Mouse (Mus musculus) intestine, embryonic 14.5 days (tissue): ENCODE measurements around the gene Itgb2. TPM values are rescaled to one million over a fixed set of nuclear protein-coding genes. Genes with fewer than 3 reads are reported as not detected.

ENCODE experiments used
- ATAC-seq: fragments of 200-750 bp; cut with Nextera tagmentation; replicated peaks from 2 replicates; pipeline ENCODE4 v1.8.0; 2017; ENCODE audit warnings: low read depth, moderate number of reproducible peaks, moderate TSS enrichment, moderate library complexity; ENCODE audit not compliant: low FRiP score, low TSS enrichment
- DNase-seq: peaks from one replicate; pipeline ENCODE4 v3.0.0-alpha.2; 2018; ENCODE audit warnings: low spot score
- H3K27ac ChIP-seq: fragments of 300-500 bp; sonication (generic); 2 replicates; pipeline ENCODE4 v1.5.1; 2014; ENCODE audit warnings: low read depth, mild to moderate bottlenecking, control low read depth
- H3K27me3 ChIP-seq: fragments of 300-500 bp; sonication (generic); replicated peaks from 2 replicates; pipeline ENCODE4 v1.6.1; 2014; ENCODE audit warnings: low read length, control low read depth; ENCODE audit not compliant: control insufficient read depth, insufficient read depth
- H3K36me3 ChIP-seq: fragments of 300-500 bp; sonication (generic); 2 replicates; pipeline ENCODE4 v1.6.1; 2014; ENCODE audit warnings: low read length, control low read depth; ENCODE audit not compliant: control insufficient read depth, insufficient read depth
- H3K4me1 ChIP-seq: fragments of 300-500 bp; sonication (generic); replicated peaks from 2 replicates; pipeline ENCODE4 v1.6.1; 2014; ENCODE audit warnings: low read length, control low read depth, mixed read lengths; ENCODE audit not compliant: control insufficient read depth, insufficient read depth
- H3K4me2 ChIP-seq: fragments of 300-500 bp; sonication (generic); 2 replicates; pipeline ENCODE4 v1.6.1; 2014; ENCODE audit warnings: low read length
- H3K4me3 ChIP-seq: fragments of 300-500 bp; sonication (generic); 2 replicates; pipeline ENCODE4 v1.5.1; 2014; ENCODE audit warnings: low read depth, low read length, control low read depth, mixed read lengths
- H3K9ac ChIP-seq: fragments of 300-500 bp; sonication (generic); 2 replicates; pipeline ENCODE4 v1.6.1; 2014; ENCODE audit warnings: mild to moderate bottlenecking, low read length
- H3K9me3 ChIP-seq: fragments of 300-500 bp; sonication (generic); 2 replicates; pipeline ENCODE4 v1.6.1; 2016; ENCODE audit warnings: low read length, control low read depth; ENCODE audit not compliant: control insufficient read depth
- WGBS: fragments of 180-500 bp; shearing (Covaris S2); extraction: QIAGEN DNeasy Blood & Tissue Kit; methylation state at CpG from one replicate; pipeline ENCODE4 v1.1.7; 2014; 5-methylcytosine and 5-hydroxymethylcytosine counted together
- polyA plus RNA-seq: library from polyadenylated mRNA; unstranded; fragments of >200 nt; fragmentation: Nextera tagmentation; extraction: Ambion mirVana; gene quantifications from 2 replicates; pipeline ENCODE4 v1.2.1, GENCODE M21; 2014

The Itgb2 gene
- 1.9 and 3.1 TPM in 2 replicates for polyA plus RNA-seq

- Histone ChIP-seq H3K4me1 (no peaks in the 10 kb centered on the region), H3K9ac (no peak within 1 kb of the TSS), H3K4me3 (no peak within 1 kb of the TSS), H3K36me3 (no peaks in the 10 kb centered on the region), H3K4me2 (no peak within 1 kb of the TSS), H3K27ac (no peak within 1 kb of the TSS), H3K27me3 (no peaks in the 10 kb centered on the region), H3K9me3 (no peaks in the 10 kb centered on the region)
- ATAC-seq (no peak), DNase-seq (no peak)
- 67% methylated on average over 9 of the region's 9 CpGs for WGBS
Observed at GRCm38 (mm10) chr10:77530140-77530539, at the start of gene Itgb2. TSS of gene Itgb2 (plus strand) at chr10:77530252.

GRCm38 (mm10) chr10:77481814-77482213 lies 48.2 kb upstream of the Itgb2 start:
- Histone ChIP-seq H3K4me2 (no peak overlapping the region), H3K9me3 (no peaks in the 10 kb centered on the region), H3K9ac (no peak overlapping the region), H3K4me1 (peaks cover 17% of the 10 kb centered on the region), H3K27me3 (no peaks in the 10 kb centered on the region), H3K4me3 (no peak overlapping the region), H3K36me3 (peaks cover 7% of the 10 kb centered on the region; the same call in 1 of the 2 replicates), H3K27ac (no peak overlapping the region)
- DNase-seq: no peak
- ATAC-seq: no peak

- Histone ChIP-seq H3K4me3 (no peak overlapping the region), H3K4me1 (peaks cover 17% of the 10 kb centered on the region), H3K27me3 (no peaks in the 10 kb centered on the region), H3K27ac (no peak overlapping the region), H3K4me2 (no peak overlapping the region), H3K36me3 (peaks cover 33% of the 10 kb centered on the region), H3K9me3 (no peaks in the 10 kb centered on the region), H3K9ac (no peak overlapping the region)
- peak; percentile 56 for DNase-seq
- WGBS: 19% methylated on average over 18 of the region's 18 CpGs
- ATAC-seq: peak; percentile 41; the same call in 1 of the 2 replicates
Observed at GRCm38 (mm10) chr10:77484205-77484935, 45.7 kb upstream of the Itgb2 start.

- WGBS: 67% methylated on average over 3 of the region's 3 CpGs
Observed at GRCm38 (mm10) chr10:77485786-77486185, 44.3 kb upstream of the Itgb2 start.

GRCm38 (mm10) chr10:77488168-77488567 lies 41.9 kb upstream of the Itgb2 start:
- H3K36me3 ChIP-seq: peaks cover 60% of the 10 kb centered on the region
- no peaks in the 10 kb centered on the region for H3K27me3 ChIP-seq
- no peak overlapping the region for H3K4me2 ChIP-seq
- 95% methylated on average over 7 of the region's 7 CpGs for WGBS
- ATAC-seq (no peak), DNase-seq (no peak)
- peaks cover 17% of the 10 kb centered on the region for H3K4me1 ChIP-seq
- no peak overlapping the region for H3K27ac ChIP-seq
- H3K9ac ChIP-seq: no peak overlapping the region
- H3K4me3 ChIP-seq: no peak overlapping the region
- H3K9me3 ChIP-seq: peaks cover 3% of the 10 kb centered on the region; the same call in 1 of the 2 replicates

More at GRCm38 (mm10) chr10:77485786-77486185, 44.3 kb upstream of the Itgb2 start:
- Histone ChIP-seq H3K36me3 (peaks cover 45% of the 10 kb centered on the region), H3K4me3 (no peak overlapping the region), H3K4me2 (no peak overlapping the region), H3K27me3 (no peaks in the 10 kb centered on the region), H3K9ac (no peak overlapping the region), H3K4me1 (peaks cover 17% of the 10 kb centered on the region), H3K9me3 (no peaks in the 10 kb centered on the region), H3K27ac (no peak overlapping the region)
- DNase-seq (no peak), ATAC-seq (no peak)

GRCm38 (mm10) chr10:77491585-77491984 lies 38.5 kb upstream of the Itgb2 start:
- no peak for DNase-seq
- Histone ChIP-seq H3K9ac (no peak overlapping the region), H3K36me3 (peaks cover 76% of the 10 kb centered on the region), H3K4me2 (no peak overlapping the region), H3K27ac (no peak overlapping the region), H3K4me3 (no peak overlapping the region), H3K9me3 (peaks cover 3% of the 10 kb centered on the region; the same call in 1 of the 2 replicates), H3K27me3 (no peaks in the 10 kb centered on the region), H3K4me1 (no peaks in the 10 kb centered on the region)
- no peak for ATAC-seq
- WGBS: 89% methylated on average over 6 of the region's 6 CpGs

GRCm38 (mm10) chr10:77492885-77493284 lies 37.2 kb upstream of the Itgb2 start:
- H3K4me1 ChIP-seq: no peaks in the 10 kb centered on the region
- peaks cover 68% of the 10 kb centered on the region for H3K36me3 ChIP-seq
- WGBS: 97% methylated on average over 3 of the region's 3 CpGs
- no peak overlapping the region for H3K27ac ChIP-seq
- H3K9me3 ChIP-seq: peaks cover 3% of the 10 kb centered on the region; the same call in 1 of the 2 replicates
- H3K27me3 ChIP-seq: no peaks in the 10 kb centered on the region
- H3K4me2 ChIP-seq: no peak overlapping the region
- no peak overlapping the region for H3K9ac ChIP-seq
- ATAC-seq (no peak), DNase-seq (no peak)
- no peak overlapping the region for H3K4me3 ChIP-seq

GRCm38 (mm10) chr10:77497185-77497584 lies 32.9 kb upstream of the Itgb2 start:
- H3K27ac ChIP-seq: no peak overlapping the region
- no peak overlapping the region for H3K4me3 ChIP-seq
- 95% methylated on average over 13 of the region's 13 CpGs for WGBS
- H3K4me1 ChIP-seq: 0 out of 2 replicates have a peak, but pooled peaks cover 10% of the 10 kb centered on the region
- H3K4me2 ChIP-seq: no peak overlapping the region
- H3K9ac ChIP-seq: no peak overlapping the region
- peaks cover 3% of the 10 kb centered on the region; the same call in 1 of the 2 replicates for H3K9me3 ChIP-seq
- no peak for ATAC-seq
- peaks cover 45% of the 10 kb centered on the region for H3K36me3 ChIP-seq
- no peak for DNase-seq
- no peaks in the 10 kb centered on the region for H3K27me3 ChIP-seq

GRCm38 (mm10) chr10:77498254-77498653 lies 31.8 kb upstream of the Itgb2 start:
- no peaks in the 10 kb centered on the region for H3K27me3 ChIP-seq
- H3K4me3 ChIP-seq: no peak overlapping the region
- H3K27ac ChIP-seq: no peak overlapping the region
- 0 out of 2 replicates have a peak, but pooled peaks cover 10% of the 10 kb centered on the region for H3K4me1 ChIP-seq
- no peak overlapping the region for H3K4me2 ChIP-seq
- ATAC-seq: no peak
- 66% methylated on average over 6 of the region's 6 CpGs for WGBS
- H3K9ac ChIP-seq: no peak overlapping the region
- H3K36me3 ChIP-seq: peaks cover 48% of the 10 kb centered on the region
- H3K9me3 ChIP-seq: no peaks in the 10 kb centered on the region; the same call in 1 of the 2 replicates
- no peak for DNase-seq
